Mouse (Mus musculus) stomach, postnatal 0 days (tissue): ENCODE results near the gene Rrnad1. TPM values are rescaled to one million over a fixed set of nuclear protein-coding genes. Genes with fewer than 3 reads are reported as not detected.

Experiments
- ATAC-seq: fragments of 200-750 bp; cut with Nextera tagmentation; 2 replicates; pipeline ENCODE4 v1.8.0; 2017; ENCODE audit not compliant: low FRiP score, low TSS enrichment
- DNase-seq: peaks from one replicate; pipeline ENCODE4 v3.0.0-alpha.2; 2016; ENCODE audit warnings: low spot score
- H3K27ac ChIP-seq: fragments of 300-500 bp; sonication (generic); replicated peaks from 2 replicates; pipeline ENCODE4 v1.5.1; 2014; ENCODE audit warnings: mild to moderate bottlenecking, control low read depth
- H3K27me3 ChIP-seq: fragments of 300-500 bp; sonication (generic); 2 replicates; pipeline ENCODE4 v1.6.1; 2014; ENCODE audit warnings: low read length; ENCODE audit not compliant: control insufficient read depth, insufficient read depth
- H3K36me3 ChIP-seq: fragments of 300-500 bp; sonication (generic); 2 replicates; pipeline ENCODE4 v1.6.1; 2014; ENCODE audit warnings: low read length, mixed read lengths; ENCODE audit not compliant: control insufficient read depth, insufficient read depth
- H3K4me1 ChIP-seq: fragments of 300-500 bp; sonication (generic); replicated peaks from 2 replicates; pipeline ENCODE4 v1.6.1; 2014; ENCODE audit warnings: antibody characterized with exemption; ENCODE audit not compliant: control insufficient read depth, insufficient read depth
- H3K4me2 ChIP-seq: fragments of 300-500 bp; sonication (generic); replicated peaks from 2 replicates; pipeline ENCODE4 v1.6.1; 2014; ENCODE audit warnings: low read depth, mild to moderate bottlenecking, control low read depth, moderate library complexity
- H3K4me3 ChIP-seq: fragments of 300-500 bp; sonication (generic); 2 replicates; pipeline ENCODE4 v1.5.1; 2014; ENCODE audit warnings: low read depth, low read length, control low read depth
- H3K9ac ChIP-seq: fragments of 300-500 bp; sonication (generic); 2 replicates; pipeline ENCODE4 v1.6.1; 2014; ENCODE audit warnings: mild to moderate bottlenecking, low read length, control low read depth, mixed read lengths
- H3K9me3 ChIP-seq: fragments of 300-500 bp; sonication (generic); 2 replicates; pipeline ENCODE4 v1.6.1; 2016; ENCODE audit warnings: low read length; ENCODE audit not compliant: control insufficient read depth
- CTCF ChIP-seq: IDR thresholded peaks from 2 replicates; pipeline ENCODE4 v1.5.1; 2016; ENCODE audit warnings: antibody characterized with exemption, low read depth, mild to moderate bottlenecking, moderate library complexity
- EP300 ChIP-seq: optimal IDR thresholded peaks from 2 replicates; pipeline ENCODE3; 2016; ENCODE audit warnings: antibody characterized with exemption
- WGBS: fragments of 180-500 bp; shearing (Covaris S2); extraction: QIAGEN DNeasy Blood & Tissue Kit; methylation state at CpG from one replicate; pipeline ENCODE4 v1.1.7; 2014; 5-methylcytosine and 5-hydroxymethylcytosine counted together
- polyA plus RNA-seq: library from polyadenylated mRNA; unstranded; fragments of >200 nt; fragmentation: Nextera tagmentation; extraction: Ambion mirVana; gene quantifications from 2 replicates; pipeline ENCODE4 v1.2.1, GENCODE M21; 2015

The Rrnad1 gene
- polyA plus RNA-seq: 7.1 and 7.6 TPM in 2 replicates

DNA sequence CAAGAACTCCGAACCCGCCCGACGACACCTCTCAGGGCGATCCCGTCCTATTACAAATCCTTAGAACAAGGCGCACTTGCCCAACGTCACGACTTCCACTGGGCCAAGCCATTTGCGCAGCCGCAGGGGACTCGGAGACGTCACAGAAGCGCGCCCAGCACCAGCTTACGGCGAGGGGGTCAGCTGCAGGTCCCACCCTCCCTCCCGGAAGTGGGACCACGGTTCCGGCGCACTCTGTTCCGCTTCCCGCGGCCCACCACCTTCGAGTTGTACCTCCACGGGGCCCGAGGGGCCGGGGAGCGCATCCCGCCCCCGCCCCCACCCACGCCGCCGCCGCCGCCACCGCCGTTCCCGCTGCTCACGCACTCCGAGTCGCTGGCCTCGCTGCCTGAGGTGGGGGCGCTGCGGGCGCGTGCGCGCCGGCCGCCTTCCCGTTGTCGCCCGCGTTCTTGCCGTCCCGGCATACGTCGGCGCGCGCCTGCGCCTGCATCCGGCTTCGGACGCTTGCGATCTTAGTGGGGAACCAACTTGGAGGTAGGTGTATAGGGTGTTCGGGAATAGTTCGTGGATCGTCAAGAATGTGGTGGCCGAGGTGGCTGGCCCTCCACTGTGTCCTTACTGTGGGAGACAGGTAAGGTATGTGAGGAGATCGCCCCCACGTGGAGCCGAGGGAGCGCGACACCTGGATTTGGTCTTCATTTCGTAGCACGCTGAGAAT is at the start of gene Rrnad1, which contains the start of gene Isg20l2:
Rrnad1 (minus strand) TSS at position 640 of the 718 bp plus-strand sequence.
Isg20l2 (plus strand) TSS at position 237 of the 718 bp plus-strand sequence.
- DNase-seq: peak; percentile 98
- Histone ChIP-seq H3K36me3 (peaks cover 6% of the 10 kb centered on the region), H3K9me3 (no peaks in the 10 kb centered on the region), H3K4me3 (peak within 1 kb of the TSS; percentile 96), H3K27me3 (no peaks in the 10 kb centered on the region), H3K9ac (peak within 1 kb of the TSS; percentile 91), H3K4me1 (no peaks in the 10 kb centered on the region; the same call in 1 of the 2 replicates), H3K4me2 (peak within 1 kb of the TSS; percentile 80), H3K27ac (peak within 1 kb of the TSS; percentile 95)
- TF ChIP-seq CTCF (peak; percentile 85), EP300 (no peak)
- under 1% methylated on average over 75 of the region's 78 CpGs for WGBS
- ATAC-seq: peak; percentile 97

- H3K27ac ChIP-seq: no peak overlapping the region
- 56% methylated on average over 3 of the region's 3 CpGs for WGBS
- no peak for ATAC-seq
These were observed 49.6 kb upstream of the Rrnad1 start for GRCm38 (mm10) chr3:87980085-87980484.

GRCm38 (mm10) chr3:87979493-87979892 is 49.0 kb upstream of the Rrnad1 start:
- Histone ChIP-seq H3K9ac (no peak overlapping the region), H3K4me2 (no peak overlapping the region), H3K27me3 (no peaks in the 10 kb centered on the region), H3K4me1 (peaks cover 12% of the 10 kb centered on the region), H3K36me3 (no peaks in the 10 kb centered on the region; the same call in 1 of the 2 replicates), H3K9me3 (no peaks in the 10 kb centered on the region), H3K27ac (no peak overlapping the region), H3K4me3 (no peak overlapping the region)
- ATAC-seq (no peak), DNase-seq (no peak)
- TF ChIP-seq EP300 (no peak), CTCF (no peak)
- 83% methylated on average over 5 of the region's 5 CpGs for WGBS

More at GRCm38 (mm10) chr3:87980085-87980484, 49.6 kb upstream of the Rrnad1 start:
- H3K9me3 ChIP-seq: no peaks in the 10 kb centered on the region
- no peaks in the 10 kb centered on the region for H3K27me3 ChIP-seq
- H3K4me2 ChIP-seq: no peak overlapping the region
- peaks cover 12% of the 10 kb centered on the region for H3K4me1 ChIP-seq
- H3K4me3 ChIP-seq: no peak overlapping the region
- H3K36me3 ChIP-seq: no peaks in the 10 kb centered on the region; the same call in 1 of the 2 replicates
- no peak overlapping the region for H3K9ac ChIP-seq
- DNase-seq: no peak
- TF ChIP-seq EP300: no peak
- no peak for TF ChIP-seq CTCF

GRCm38 (mm10) chr3:87974381-87974987 is 44.0 kb upstream of the Rrnad1 start:
- TF ChIP-seq EP300 (no peak), CTCF (no peak)
- ATAC-seq (no peak), DNase-seq (no peak)
- Histone ChIP-seq H3K27me3 (no peaks in the 10 kb centered on the region), H3K4me1 (no peaks in the 10 kb centered on the region), H3K36me3 (no peaks in the 10 kb centered on the region; the same call in 1 of the 2 replicates), H3K27ac (peak overlapping the region; percentile 40), H3K4me2 (peak overlapping the region; percentile 76), H3K9me3 (no peaks in the 10 kb centered on the region), H3K9ac (no peak overlapping the region; the same call in 1 of the 2 replicates), H3K4me3 (no peak overlapping the region)
- 36% methylated on average over 12 of the region's 12 CpGs for WGBS

GRCm38 (mm10) chr3:87973593-87974380 is 43.3 kb upstream of the Rrnad1 start:
- WGBS: 54% methylated on average over 14 of the region's 14 CpGs

More at GRCm38 (mm10) chr3:87973593-87974380, 43.3 kb upstream of the Rrnad1 start:
- peak overlapping the region; percentile 50; the same call in 1 of the 2 replicates for H3K4me3 ChIP-seq
- H3K4me2 ChIP-seq: peak overlapping the region; percentile 76
- no peak for DNase-seq
- no peak for TF ChIP-seq EP300
- no peak for TF ChIP-seq CTCF
- H3K27me3 ChIP-seq: no peaks in the 10 kb centered on the region
- H3K9me3 ChIP-seq: no peaks in the 10 kb centered on the region
- no peaks in the 10 kb centered on the region; the same call in 1 of the 2 replicates for H3K36me3 ChIP-seq
- peak overlapping the region; percentile 48 for H3K9ac ChIP-seq
- H3K4me1 ChIP-seq: no peaks in the 10 kb centered on the region
- H3K27ac ChIP-seq: peak overlapping the region; percentile 40
- ATAC-seq: no peak
